Mouse (Mus musculus): ENCODE measurements around the gene Sos2.
A peak's percentile ranks its signal among the peaks of the same experiment; 100 is the strongest.
"Not testable (repeated sequence)": the region's sequence is repeated elsewhere in the genome, so short reads cannot be mapped to it uniquely, and the experiment has no call there.

Gene Sos2

DNA sequence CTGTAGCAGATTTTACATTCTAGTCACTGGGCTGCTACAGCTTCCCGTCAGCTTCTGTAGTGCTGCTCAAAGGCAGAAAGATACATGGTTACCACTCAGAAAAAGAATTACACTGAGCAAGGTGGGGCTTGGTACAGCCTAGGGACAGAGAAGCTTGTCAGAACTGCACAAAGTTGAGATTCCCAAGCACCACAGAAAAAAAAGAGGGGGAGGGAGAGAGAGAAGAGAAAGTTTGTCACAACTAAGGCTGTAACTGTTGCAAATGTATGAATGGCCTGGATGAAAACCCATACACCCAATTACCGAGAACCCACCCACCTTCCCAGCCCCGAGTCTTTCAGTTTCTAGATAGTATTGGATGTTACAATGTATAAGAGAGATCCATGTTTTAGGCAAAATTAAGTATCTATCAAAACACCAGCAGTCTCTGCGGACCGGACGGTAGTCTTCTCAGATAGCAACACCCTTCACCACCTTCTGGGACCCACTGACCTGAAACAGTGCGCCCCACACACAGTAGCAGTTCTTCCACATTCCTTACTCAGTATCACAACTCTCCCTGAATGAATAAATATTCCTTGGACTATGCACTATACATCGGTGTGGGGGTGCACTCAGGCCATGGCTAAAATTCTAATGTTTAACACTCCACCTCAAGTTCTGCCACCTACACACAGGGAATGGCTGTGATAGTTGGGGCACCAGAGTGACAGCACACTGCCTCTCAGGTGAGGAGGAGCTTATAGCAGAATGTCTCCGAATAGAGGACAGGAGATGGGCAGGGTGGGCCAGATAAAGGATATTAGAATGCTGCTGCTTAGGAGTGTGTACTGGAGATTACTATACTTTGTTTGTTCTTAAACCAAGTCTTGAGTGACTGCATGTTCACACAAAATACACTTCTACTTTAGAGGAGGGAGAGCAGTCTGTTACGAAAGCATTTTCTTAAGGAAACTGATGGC, 6.8 kb downstream of the Sos2 start:
- DNase-seq = no peak

DNA sequence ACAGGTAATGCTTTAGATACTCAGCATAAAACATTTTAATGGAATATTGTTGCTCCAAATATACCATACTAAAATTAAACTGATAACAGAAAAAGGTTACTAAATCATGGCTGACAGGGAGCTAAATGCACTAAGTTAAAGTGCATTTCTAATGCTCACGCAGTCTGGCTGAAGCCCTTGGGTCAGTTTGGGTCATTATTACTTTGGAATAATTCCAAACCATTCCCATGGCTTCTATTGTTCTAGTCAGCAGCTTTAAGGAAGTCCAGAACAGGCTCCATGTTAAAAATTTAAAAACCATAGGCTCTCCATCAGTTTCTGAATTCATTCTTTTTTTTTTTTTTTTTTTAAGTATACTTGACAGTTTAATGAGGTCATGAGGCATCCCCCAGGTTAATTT, 7.5 kb downstream of the Sos2 start:
- DNase-seq = no peak

DNA sequence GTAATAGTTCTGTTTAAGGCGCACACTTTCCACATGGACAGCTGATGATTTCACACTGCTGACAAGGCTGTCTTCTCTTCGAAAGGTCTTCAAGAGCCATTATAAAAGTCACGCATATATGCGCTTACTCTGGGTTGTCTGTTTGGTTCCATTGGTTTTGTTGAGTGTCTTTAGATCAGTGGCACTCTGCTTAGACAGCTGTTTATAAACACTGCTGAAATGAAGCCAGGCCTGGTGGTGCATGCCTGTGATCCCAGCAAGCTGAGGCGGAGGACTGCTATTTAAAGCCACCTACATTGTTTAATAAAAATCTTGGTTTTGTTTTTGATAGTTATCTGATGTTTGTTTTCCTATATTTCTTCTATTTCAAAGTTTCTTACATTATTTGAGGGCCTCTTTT, 14.9 kb downstream of the Sos2 start:
- DNase-seq = no peak

DNA sequence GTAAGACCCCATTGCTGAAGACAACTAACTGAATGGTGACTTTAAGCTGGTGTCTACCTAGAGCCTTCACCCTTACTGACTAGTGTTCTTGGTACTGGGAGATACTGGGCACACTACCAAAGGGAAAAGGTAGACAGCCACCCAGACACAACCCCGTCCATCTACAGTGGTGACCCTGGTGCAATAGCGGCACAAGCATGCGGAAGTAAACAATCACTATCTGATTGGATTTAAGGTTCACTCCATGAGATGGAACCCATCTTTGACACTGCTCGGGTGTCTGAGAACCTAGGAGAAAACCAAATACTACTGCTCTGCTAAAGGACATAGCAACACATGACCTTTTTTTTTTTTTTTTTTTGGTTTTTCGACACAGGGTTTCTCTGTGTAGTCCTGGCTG, 20.0 kb downstream of the Sos2 start:
- DNase-seq = no peak

DNA sequence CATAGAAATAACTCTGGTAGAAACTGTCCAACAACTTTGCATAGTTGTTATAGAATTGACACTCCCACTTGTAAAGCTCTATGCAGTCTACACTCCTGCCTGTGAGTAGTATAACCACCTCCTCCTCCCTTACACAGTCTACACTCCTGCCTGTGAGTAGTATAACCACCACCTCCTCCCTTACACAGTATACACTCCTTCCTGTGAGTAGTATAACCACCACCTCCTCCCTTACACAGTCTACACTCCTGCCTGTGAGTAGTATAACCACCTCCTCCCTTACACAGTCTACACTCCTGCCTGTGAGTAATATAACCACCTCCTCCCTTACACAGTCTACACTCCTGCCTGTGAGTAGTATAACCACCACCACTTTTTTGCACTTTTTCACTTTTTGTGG, 27.7 kb downstream of the Sos2 start:
- not testable (repeated sequence) for DNase-seq

DNA sequence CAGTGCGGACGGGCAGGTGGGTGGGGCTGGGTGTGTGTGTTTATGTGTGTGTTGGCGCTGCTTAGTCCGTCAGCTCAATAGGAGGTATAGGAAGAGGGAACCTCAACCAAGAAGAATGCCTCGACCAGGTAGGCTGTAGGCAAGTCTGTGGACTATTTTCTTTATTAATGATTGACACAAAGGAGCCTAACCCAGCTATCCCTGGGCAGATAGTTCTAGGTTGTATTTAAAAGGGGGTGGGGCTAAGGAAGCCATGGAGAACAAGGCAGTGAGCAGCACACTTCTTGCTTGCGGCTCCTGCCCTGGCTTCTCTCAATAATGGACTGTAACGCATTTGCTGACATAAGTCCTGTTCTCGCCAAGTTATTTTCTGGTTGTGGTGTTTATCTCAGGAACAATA, 32.1 kb downstream of the Sos2 start:
- DNase-seq = no peak

DNA sequence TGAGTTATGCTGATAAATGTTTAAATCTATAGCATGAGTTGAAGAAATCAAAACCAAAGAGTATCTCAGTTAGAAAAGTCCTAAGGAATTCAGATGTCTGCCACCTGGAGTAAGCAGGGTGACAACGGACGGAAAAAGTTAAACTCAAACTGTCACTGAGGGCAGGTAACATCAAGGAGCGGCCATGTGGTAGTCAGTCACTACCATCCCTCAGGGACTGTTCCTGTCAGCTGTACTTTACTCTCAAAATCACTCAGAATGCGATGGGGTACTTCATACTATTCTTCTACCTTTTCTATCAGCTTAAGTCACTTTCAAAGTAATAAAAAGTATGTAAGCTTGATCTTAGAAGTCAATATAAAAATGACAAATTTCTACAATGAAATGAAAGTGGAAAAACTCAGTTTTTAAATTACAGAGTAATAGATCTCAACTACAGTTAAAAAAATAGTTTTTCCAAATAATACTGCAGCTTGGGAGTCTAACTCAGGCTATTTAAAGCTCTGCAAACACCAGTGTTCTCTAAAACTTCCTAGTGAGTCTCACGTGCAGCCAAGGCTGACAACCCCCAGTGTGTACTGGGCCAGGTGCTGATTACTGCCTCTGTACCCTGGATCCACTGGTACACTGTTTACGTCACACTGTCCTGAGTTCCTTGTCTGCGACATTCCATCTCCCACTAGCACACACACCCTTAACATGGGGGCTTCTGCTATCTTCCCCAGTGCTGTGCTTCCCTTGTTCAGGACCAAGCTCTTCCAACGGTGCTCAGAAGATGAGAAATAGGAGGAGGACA, 35.6 kb downstream of the Sos2 start:
- DNase-seq = no peak

DNA sequence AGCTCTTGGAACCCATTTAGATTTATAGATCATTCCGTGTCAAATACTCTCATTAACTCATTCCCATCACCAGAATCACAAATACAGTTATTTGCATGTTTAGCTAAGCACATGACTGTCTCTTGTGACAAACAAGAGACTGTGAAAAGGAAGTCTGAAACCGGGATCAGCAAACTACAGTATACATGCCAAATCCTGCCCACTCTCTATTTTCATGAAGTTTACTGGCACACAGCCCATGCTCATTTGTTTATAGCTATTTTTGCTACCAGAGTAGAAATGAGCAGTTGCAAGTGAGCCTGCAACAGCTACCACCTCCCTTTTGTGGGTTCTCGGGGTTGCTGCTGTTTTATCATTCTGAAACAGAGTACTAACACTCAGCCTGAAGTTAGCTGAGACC, 36.8 kb downstream of the Sos2 start:
- peak; percentile 19 for DNase-seq

DNA sequence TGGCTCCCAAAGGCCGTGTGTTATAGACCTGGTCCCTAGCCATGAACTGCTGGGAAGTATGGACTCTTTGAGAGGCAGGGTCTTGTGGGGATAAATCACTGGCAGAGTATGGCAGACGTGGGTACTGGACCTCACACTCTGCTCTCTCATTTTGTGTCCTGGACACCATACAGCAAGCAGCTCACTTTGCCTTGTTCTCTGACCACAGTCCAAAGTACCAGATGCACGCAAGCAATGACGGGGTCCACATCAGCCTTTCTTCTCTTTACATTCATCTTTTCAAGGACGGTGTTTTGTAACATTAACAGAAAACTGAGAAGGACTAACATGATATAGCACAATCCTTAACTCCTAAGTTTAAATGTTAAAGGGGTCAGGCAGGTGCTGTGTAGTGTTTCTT, 38.8 kb downstream of the Sos2 start:
- DNase-seq = no peak

DNA sequence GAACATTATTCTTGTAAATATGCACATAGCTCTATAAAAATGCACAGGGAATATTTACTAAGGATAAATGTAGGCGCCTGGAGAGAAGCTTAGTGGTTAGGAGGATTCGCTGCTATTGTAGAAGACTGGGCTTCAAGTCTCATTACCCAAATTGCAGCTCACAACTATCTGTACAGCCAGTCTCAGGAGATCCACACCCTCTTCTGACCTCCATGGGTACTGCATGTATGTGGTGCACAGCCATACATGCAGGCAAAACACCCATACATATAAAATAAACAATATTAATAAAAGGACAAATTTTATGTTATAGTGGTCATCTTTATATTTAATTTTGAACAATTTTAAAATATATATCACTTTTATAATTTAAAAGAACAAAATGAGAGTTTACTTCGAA, 46.9 kb downstream of the Sos2 start:
- DNase-seq = no peak

DNA sequence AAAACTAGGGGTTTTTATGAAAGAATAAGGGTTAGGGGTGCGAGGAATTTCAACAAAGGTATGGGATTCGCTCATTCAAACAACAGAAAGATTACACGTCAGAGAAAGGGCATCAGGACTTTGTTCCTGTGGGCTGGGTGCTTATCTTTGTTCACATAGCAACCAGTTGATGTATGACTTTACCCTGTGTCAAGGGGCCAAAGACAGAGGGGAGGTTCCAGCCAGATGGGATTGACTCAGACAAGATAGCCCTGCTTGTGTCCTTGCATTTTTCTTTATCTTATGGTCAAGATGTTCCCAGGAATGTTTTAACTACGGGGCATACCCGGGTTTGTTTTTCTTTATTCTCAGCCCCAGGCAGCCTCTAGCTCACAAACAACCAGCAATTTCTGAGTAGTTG, 63.1 kb downstream of the Sos2 start:
- not testable (repeated sequence) for DNase-seq

DNA sequence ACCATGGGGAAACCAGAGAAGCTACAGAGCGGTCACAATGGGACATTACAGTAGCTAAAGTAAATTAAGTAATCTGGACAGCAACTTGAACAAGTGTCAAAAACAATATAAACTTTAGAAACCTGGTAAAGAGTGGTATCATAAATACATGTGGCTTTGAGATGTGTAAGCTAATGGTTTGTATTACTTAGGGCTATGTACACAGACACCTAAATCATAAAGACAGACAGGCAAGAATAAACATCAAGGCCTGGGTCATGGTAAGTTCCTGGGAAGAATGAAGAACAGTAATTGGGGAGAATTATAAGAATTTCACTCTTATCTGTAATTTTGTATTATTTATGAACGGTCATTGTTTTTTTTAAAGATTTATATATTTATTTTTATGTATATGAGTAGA, 77.3 kb downstream of the Sos2 start:
- DNase-seq = no peak

DNA sequence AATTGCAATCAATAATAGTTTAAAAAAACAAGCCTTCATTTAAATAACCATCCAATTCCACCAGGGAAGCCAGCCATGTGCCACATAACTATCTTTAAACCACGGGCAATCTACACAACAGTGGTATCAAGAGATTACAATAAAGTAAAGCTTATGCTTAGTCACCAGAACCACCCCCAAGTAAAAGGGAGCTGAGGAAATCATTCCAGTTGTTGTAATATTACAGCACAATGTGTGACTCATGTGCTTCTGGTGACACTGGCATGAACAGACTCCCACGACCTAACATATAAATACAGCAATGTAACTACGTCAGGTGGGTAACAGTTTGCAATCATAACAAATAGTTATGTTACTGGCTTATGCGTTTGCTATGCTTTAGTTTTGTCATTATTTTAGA, 84.2 kb downstream of the Sos2 start:
- DNase-seq = no peak

DNA sequence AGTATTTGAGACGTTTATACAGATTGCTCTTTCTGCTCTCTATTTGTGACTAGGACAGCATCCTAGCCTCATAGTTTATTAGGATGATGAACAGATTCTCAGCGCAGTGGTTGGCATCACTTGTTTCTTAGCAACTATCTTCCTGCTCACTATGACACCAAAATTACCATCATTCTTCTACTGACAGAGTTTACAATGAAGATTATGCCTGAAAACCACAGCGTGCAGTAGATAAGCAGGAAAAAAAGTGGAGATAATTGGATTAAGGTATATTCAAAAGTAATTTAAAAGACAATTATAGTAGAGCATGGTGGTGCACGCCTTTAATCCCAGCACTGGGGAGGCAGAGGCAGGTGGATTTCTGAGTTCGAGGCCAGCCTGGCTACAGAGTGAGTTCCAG, 88.5 kb downstream of the Sos2 start:
- no peak for DNase-seq

DNA sequence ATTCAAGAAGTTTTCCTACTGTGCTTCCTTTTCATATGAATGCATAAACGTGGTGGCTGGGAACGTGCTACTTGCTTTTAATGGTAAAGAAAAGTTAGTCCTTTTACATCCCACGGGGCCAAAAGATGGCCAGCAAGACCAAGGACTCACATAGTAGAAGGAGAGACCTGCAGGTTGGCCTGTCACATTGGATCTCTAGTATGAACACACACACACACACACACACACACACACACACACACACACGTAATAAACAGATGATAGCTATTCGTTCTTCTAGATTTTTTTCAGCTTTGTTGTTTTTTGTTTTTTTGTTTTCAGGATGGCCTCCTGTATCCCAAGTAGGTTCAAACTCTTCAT, 98.4 kb downstream of the Sos2 start:
- DNase-seq = no peak

DNA sequence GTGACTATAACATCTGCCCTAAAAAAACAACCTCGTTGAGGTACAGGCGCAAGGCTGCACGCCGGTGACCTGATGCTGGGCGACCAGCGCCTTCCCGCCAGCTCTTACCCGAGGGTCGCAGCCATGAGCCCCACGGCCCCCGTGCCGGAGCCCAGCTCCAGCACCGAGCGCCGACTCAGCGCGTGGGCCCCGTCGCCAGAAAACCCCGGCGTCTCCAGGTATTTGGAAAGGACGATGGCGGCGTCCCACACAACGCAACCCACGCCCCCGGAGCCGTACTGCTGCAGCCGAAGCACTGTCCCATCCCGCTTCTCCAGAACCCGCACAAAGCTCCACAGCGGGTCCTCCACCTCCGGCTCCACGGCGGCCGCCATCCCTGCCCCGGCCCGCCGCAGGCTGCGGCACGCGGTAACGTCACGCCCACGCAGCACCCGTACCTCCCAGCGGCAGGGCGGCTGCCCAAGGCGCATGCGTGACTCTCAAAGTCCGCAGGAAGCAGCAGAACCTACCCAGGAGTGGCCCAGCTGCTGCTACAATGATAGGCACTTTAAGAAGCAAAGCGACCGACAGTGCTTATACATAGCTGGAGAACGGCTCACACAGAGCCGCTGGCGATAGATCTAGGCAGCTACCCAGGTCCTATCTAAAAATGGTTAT, 98.9 kb downstream of the Sos2 start, which contains the start of gene Vcpkmt:
Gene Vcpkmt, minus strand, starts transcription at position 416 of the 657 bp plus-strand sequence.
- peak; percentile 87 for DNase-seq

DNA sequence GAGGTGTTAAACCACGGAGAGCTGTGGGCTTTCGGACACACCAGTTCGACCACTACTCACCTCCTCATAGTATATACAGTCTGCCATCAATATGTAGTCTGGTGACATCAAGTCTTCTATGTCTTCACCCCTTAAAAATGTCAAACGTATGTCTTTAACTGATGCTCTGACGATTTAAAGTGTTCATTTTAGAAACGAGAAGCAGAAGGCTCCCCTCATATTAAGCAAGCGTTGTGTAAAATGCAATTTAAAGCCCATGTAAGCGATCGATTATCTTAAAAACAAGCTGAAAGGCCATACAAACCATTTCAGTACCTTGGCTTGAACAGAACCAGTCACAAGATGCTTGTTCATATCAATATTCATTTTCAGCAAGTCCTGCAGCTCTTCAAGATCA, 99.4 kb downstream of the Sos2 start:
- no peak for DNase-seq

DNA sequence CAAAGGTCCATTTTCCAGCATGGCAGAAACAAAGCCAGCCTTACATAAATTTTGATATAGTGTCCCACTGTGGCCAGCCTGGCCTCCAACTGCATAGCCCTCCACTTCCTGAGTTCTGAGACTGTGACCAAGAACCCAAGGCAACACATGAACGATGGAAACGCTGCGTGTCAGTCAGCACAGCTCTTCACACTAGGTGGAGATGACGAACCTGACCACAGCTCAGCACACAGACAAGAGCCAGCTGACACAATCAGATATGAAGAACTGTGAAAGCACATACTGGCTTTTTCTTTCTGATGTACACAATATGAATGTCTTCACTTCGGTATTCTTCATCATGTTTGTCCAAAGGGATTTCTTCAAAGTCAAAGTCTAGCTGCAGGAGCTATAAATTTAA, 102.0 kb downstream of the Sos2 start:
- DNase-seq = no peak

DNA sequence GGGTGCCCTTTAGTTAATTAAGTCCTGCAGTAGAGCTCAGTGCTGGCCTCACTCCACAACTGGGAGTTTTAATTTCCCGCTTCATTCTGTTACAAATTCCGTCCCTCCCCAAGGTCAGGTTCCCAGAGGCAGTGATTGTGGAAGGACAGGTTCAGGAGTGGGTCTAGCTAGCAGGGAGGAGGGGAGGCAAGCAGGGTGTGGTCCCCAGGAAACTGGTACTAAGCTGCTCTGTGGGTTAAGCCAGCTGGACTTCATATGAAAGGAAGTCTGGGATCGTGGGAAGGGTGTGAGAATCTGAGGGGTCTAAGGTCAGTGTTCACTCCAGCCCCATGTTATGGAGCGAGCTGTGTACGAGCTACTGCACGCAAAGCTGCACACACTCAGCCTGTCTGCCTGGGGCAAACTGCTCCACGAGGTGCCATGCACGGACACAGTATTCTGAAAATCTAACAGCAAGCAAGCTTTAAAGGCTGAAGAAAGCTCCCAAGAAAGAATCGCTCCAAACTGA, 105.5 kb downstream of the Sos2 start:
- no peak for DNase-seq

DNA sequence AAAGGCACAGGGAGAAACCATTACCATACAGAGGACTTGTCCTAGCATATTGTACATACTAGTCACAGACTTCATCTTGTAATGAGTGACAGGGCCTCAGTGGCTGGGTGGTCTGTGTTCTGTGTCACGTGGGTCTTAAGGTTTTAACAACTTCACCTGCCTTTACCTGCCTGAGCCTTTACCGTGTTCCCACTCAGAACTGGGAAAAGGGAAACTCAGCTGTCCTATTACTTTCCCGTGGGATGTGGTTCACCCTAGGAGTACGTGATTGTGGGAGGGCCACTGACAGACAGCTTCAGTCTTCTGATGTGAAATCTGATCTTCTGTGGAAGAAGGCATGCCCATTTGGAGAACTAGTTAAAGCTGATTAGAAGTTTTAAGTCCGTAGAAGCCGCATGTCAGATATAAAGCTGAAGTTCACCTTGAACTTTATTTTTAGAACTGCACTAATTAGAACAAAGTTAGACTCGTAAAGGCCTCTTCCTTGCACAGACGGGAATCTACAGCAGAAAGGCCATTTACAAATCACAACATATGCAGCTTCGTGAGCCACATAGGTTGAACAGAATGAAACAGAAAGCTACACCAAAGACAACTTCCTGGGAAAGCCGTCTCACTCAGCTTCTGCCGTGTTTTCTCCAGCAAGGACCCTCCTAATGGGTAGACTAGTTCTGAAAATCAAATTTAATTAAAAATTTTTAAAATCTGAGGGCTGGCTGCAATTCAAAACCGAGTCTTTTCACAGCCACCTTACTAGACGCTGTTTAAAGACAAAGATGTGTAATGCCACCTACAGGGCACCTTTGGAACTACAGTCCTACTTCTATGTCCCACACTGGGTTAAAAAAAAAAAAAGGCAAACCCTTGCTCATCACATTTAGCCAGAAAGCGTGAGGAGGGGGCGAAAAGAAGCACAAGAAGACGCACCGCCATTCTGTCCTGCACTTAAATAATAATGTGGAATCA, 107.5 kb downstream of the Sos2 start:
- peak; percentile 57 for DNase-seq

DNA sequence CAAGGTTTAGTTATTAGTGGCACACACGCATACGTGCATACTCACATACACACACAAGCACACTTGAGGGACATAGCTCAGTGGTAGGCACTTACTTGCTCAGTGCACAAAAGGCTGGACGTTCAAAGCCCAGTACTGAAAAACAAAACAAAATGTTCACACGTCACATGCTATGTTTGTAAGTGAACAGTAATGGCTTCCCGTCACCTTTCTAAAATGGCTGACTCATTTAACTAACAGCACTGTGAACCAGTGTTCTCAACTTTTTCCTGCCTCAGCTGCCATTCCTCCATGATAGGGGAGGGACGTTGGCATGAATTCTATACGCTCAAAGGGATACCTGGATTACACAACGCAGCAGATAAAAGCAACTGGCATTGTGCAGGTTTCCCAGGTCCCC, 108.4 kb downstream of the Sos2 start:
- no peak for DNase-seq

DNA sequence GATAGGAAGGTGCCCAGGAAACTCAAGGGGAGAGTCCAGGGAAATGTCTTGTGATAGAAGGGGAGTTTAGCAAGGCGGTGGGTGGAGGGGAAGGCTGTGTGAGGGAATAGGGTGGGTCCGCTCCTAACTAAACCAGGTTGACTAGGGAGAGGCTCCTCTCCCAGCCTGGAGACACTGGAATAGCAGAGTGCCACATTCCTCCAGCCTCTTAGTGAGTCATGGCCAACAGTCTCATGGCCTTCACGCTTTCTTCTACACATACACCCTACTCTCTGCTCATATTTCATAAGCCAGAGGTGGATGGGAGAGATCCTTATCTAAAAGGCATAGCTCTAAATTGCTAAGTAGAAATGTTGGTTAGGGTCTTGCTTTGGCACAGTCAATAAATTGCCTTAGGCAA, 111.7 kb downstream of the Sos2 start:
- no peak for DNase-seq

Data from right cerebral cortex, postnatal 25 days (tissue).